Mouse (Mus musculus) brain, embryonic 14.5 days (tissue): ENCODE results near the gene B3galt1. TPM values are rescaled to one million over a fixed set of nuclear protein-coding genes. Genes with fewer than 3 reads are reported as not detected.

Source experiments
- DNase-seq: peaks from one replicate; pipeline ENCODE4 v3.0.0-alpha.2; 2011; ENCODE audit warnings: low read depth
- CTCF ChIP-seq: fragments of 200-500 bp; IDR thresholded peaks from 2 replicates; pipeline ENCODE4 v1.5.1; 2012; ENCODE audit warnings: inconsistent platforms, mild to moderate bottlenecking, moderate library complexity, borderline replicate concordance; ENCODE audit not compliant: insufficient read depth, insufficient read length; ENCODE audit errors: extremely low read depth
- POLR2A ChIP-seq: fragments of 200-500 bp; IDR thresholded peaks from 2 replicates; pipeline ENCODE4 v1.6.1; 2012; ENCODE audit warnings: mild to moderate bottlenecking, inconsistent platforms, borderline replicate concordance; ENCODE audit not compliant: poor library complexity, insufficient read depth, insufficient read length, severe bottlenecking; ENCODE audit errors: extremely low read depth
- polyA plus RNA-seq: library from polyadenylated mRNA; depleted of rRNA; stranded (reverse); fragments of >200 nt; gene quantifications from 2 replicates; pipeline ENCODE4 v1.2.3, GENCODE M21; 2012

The B3galt1 gene
- polyA plus RNA-seq, 1 experiment = 24.3 TPM

GRCm38 (mm10) chr2:67859004-67859403, 293.3 kb downstream of the B3galt1 start:
- peak; percentile 46 for DNase-seq
- no peak for TF ChIP-seq CTCF
- no peak for TF ChIP-seq POLR2A

- no peak for TF ChIP-seq CTCF
- no peak for TF ChIP-seq POLR2A
- DNase-seq = peak; percentile 54
These were observed 307.7 kb downstream of the B3galt1 start for GRCm38 (mm10) chr2:67873368-67873767.

GRCm38 (mm10) chr2:67879836-67880235, 314.2 kb downstream of the B3galt1 start:
- TF ChIP-seq CTCF = no peak
- no peak for TF ChIP-seq POLR2A
- no peak for DNase-seq

- TF ChIP-seq POLR2A (no peak), CTCF (no peak)
- DNase-seq = no peak
These were observed 316.1 kb downstream of the B3galt1 start for GRCm38 (mm10) chr2:67881713-67882281.

GRCm38 (mm10) chr2:67897956-67898689, 332.5 kb downstream of the B3galt1 start:
- peak; percentile 81 for DNase-seq
- TF ChIP-seq POLR2A (no peak), CTCF (no peak)

- DNase-seq = no peak
These were observed 335.9 kb downstream of the B3galt1 start for GRCm38 (mm10) chr2:67901574-67901973.

GRCm38 (mm10) chr2:67902651-67903292, 337.1 kb downstream of the B3galt1 start:
- TF ChIP-seq CTCF = no peak
- no peak for TF ChIP-seq POLR2A
- peak; percentile 18 for DNase-seq

More at GRCm38 (mm10) chr2:67901574-67901973, 335.9 kb downstream of the B3galt1 start:
- TF ChIP-seq CTCF = no peak
- TF ChIP-seq POLR2A = no peak

GRCm38 (mm10) chr2:67903769-67904168, 338.1 kb downstream of the B3galt1 start:
- peak; percentile 58 for DNase-seq
- no peak for TF ChIP-seq POLR2A
- no peak for TF ChIP-seq CTCF

- TF ChIP-seq POLR2A = no peak
- TF ChIP-seq CTCF = no peak
These were observed 366.3 kb downstream of the B3galt1 start for GRCm38 (mm10) chr2:67931994-67932393.

GRCm38 (mm10) chr2:67948408-67948807, 382.7 kb downstream of the B3galt1 start:
- no peak for TF ChIP-seq POLR2A
- no peak for TF ChIP-seq CTCF
- peak; percentile 52 for DNase-seq

More at GRCm38 (mm10) chr2:67931994-67932393, 366.3 kb downstream of the B3galt1 start:
- DNase-seq = peak; percentile 52

GRCm38 (mm10) chr2:67956182-67956581, 390.5 kb downstream of the B3galt1 start:
- no peak for DNase-seq
- TF ChIP-seq CTCF (no peak), POLR2A (no peak)
